Mouse (Mus musculus) E14TG2a.4 (cell line): Measurements from ENCODE around the gene Det1.
A peak's percentile ranks its signal among the peaks of the same experiment; 100 is the strongest.

Source experiments
- H3K27me3 ChIP-seq: 2 replicates; pipeline ENCODE4 v1.6.1; 2014; ENCODE audit warnings: low read length, control low read depth; ENCODE audit not compliant: insufficient read depth
- H3K36me3 ChIP-seq: 2 replicates; pipeline ENCODE4 v1.6.1; 2014; ENCODE audit warnings: low read length, control low read depth; ENCODE audit not compliant: insufficient read depth
- H3K4me1 ChIP-seq: replicated peaks from 2 replicates; pipeline ENCODE4 v1.6.1; 2014; ENCODE audit warnings: low read depth, low read length, control low read depth
- H3K4me3 ChIP-seq: replicated peaks from 2 replicates; pipeline ENCODE4 v1.5.1; 2014; ENCODE audit warnings: mild to moderate bottlenecking, low read length
- H3K9me3 ChIP-seq: 2 replicates; pipeline ENCODE4 v1.6.1; 2014; ENCODE audit warnings: low read length, control low read depth
- CTCF ChIP-seq: conservative IDR thresholded peaks from 2 replicates; pipeline ENCODE4 v1.5.1; 2014; ENCODE audit warnings: low read length
- NANOG ChIP-seq: IDR thresholded peaks from 2 replicates; pipeline ENCODE4 v1.6.1; 2014; ENCODE audit warnings: borderline replicate concordance, low read length, mixed read lengths
- POU5F1 ChIP-seq: IDR thresholded peaks from 2 replicates; pipeline ENCODE4 v1.6.1; 2014; ENCODE audit warnings: low read length, borderline replicate concordance

Gene Det1

GRCm38 (mm10) chr7:78782639-78783581 lies 64.2 kb downstream of the Det1 start, which contains the start of the genes Mrps11 and Mrpl46:
Gene Mrps11, plus strand, starts transcription at chr7:78783119.
Gene Mrpl46, minus strand, starts transcription at chr7:78783531.
- Histone ChIP-seq H3K9me3 (no peaks in the 10 kb centered on the region), H3K36me3 (peaks cover 69% of the 10 kb centered on the region), H3K4me1 (peaks cover 18% of the 10 kb centered on the region), H3K27me3 (no peaks in the 10 kb centered on the region), H3K4me3 (peak within 1 kb of the TSS; percentile 96)
- TF ChIP-seq NANOG (no peak), POU5F1 (no peak), CTCF (no peak)

GRCm38 (mm10) chr7:78778741-78779140 lies 68.3 kb downstream of the Det1 start:
- H3K36me3 ChIP-seq, result peaks cover 78% of the 10 kb centered on the region
- H3K27me3 ChIP-seq, result no peaks in the 10 kb centered on the region
- H3K4me3 ChIP-seq, result no peak overlapping the region
- H3K9me3 ChIP-seq, result no peaks in the 10 kb centered on the region
- TF ChIP-seq CTCF (no peak), POU5F1 (no peak), NANOG (no peak)
- peaks cover 17% of the 10 kb centered on the region for H3K4me1 ChIP-seq
